In the genomic region with DNA sequence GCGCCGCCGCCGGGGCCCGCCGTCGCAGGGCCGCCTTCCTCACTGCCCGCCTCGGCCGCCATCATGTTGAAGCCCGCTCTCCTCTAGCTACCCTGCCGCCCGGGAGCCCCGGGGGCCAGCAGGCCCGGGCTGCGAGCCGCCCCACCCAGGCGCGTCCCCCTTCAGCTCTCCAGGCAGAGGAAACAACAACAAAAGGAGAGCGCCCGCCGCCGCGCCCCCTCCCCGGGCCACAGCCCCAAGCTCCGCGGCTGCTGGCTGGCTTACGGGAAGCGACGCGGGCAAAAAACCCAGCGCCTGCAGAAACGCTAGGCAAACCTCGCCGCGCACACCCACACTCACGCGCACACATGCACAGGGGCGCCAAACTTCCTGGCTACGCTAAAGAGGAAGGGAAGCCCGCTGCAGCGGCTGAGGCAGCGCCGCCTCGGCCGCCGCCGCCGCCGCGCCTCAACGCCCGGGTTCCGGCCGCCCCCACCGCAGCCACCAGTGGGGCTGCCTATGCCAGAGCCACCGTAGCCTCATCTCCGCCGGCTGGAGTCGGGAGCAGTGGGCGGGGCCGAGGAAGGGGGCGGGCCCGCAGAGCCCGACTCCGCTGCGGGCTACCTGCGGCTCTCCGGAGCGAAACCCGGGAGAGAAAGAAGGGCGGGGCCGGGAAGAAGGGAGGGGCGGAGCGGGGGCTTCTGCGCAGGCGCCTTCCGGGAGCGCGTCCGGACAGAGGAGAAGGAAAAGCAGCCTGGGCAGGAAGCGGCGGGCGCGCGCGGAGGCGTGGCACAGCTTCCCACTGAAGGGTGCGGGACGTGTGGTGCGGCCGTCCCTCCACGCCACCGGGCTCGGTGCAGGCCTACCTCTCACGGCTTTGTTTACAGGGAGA, we compare ENCODE assay signal across 8 mouse cellular contexts. TPM values are rescaled to one million over a fixed set of nuclear protein-coding genes. Genes with fewer than 3 reads are reported as not detected.
DNase-seq lines count a peak whose midpoint lies in the region; ATAC-seq lines count a peak whose summit lies in the region.

A gene (minus strand): TSS at position 288 of the 871 bp plus-strand sequence.

- DNase-seq in R1 (ENCODE audit: low read depth, low spot score): peak; percentile 96
- peak; percentile 94 to 97 for DNase-seq in cerebellum, postnatal 25 days
- peak; percentile 82 to 86 for DNase-seq in frontal cortex, postnatal 25 days (ENCODE audit: low spot score in 2 of 2)
- peak; percentile 96 for DNase-seq in hindbrain, embryonic 14.5 days (ENCODE audit: low spot score)
- peak; percentile 85 for DNase-seq in left cerebral cortex, adult 11 months (ENCODE audit: low spot score)
- DNase-seq in lung, postnatal 4 days: peak; percentile 96 to 98
- DNase-seq in retina, postnatal 7 days (ENCODE audit: low read depth, low spot score): peak; percentile 96
- peak; percentile 89 for DNase-seq in urinary bladder, adult 2 months (ENCODE audit: low spot score)

- H3K9me3 ChIP-seq in hindbrain, embryonic 14.5 days (ENCODE audit: control insufficient read depth, low read length): no peaks in the 10 kb centered on the region

- H3K4me1 ChIP-seq in hindbrain, embryonic 14.5 days (replicated peaks; ENCODE audit: control insufficient read depth, insufficient read depth, low read length): peaks cover 18% of the 10 kb centered on the region

- H3K27me3 ChIP-seq in hindbrain, embryonic 14.5 days (ENCODE audit: control insufficient read depth, insufficient read depth, low read length): no peaks in the 10 kb centered on the region

- ATAC-seq in hindbrain, embryonic 14.5 days (ENCODE audit: low FRiP score): peak; percentile 99

- WGBS in hindbrain, embryonic 14.5 days: under 1% methylated on average over 75 of the region's 97 CpGs

- peak within 1 kb of the TSS; percentile 96 for H3K9ac ChIP-seq in hindbrain, embryonic 14.5 days

- H3K4me2 ChIP-seq in hindbrain, embryonic 14.5 days (replicated peaks): peak within 1 kb of the TSS; percentile 69

- peak within 1 kb of the TSS; percentile 99 for H3K4me3 ChIP-seq in hindbrain, embryonic 14.5 days (replicated peaks; ENCODE audit: low read length)

- peak within 1 kb of the TSS; percentile 99 for H3K27ac ChIP-seq in hindbrain, embryonic 14.5 days

- no peaks in the 10 kb centered on the region for H3K36me3 ChIP-seq in hindbrain, embryonic 14.5 days (replicated peaks; ENCODE audit: control insufficient read depth, insufficient read depth)

RNA-seq across cellular contexts. Expression of the gene that starts here (rescaled TPM):
- polyA plus RNA-seq in hindbrain, embryonic 14.5 days (2014; fragmentation: Nextera tagmentation; extraction: Ambion mirVana): 70.2 and 73.5 TPM in 2 replicates
- 33.1 and 36.3 TPM in 2 replicates for polyA plus RNA-seq in urinary bladder, adult 2 months (2012; rRNA removed)

Comparison
In these comparisons a context has a peak if more than half of its experiments do, and no peak if none do; other contexts are left out.
1. Peak in every context shown above with its lines: DNase-seq, ATAC-seq, H3K4me3 ChIP-seq and H3K27ac ChIP-seq.